Mouse (Mus musculus): ENCODE results near the gene Ier3.
A peak's percentile ranks its signal among the peaks of the same experiment; 100 is the strongest.

DNA sequence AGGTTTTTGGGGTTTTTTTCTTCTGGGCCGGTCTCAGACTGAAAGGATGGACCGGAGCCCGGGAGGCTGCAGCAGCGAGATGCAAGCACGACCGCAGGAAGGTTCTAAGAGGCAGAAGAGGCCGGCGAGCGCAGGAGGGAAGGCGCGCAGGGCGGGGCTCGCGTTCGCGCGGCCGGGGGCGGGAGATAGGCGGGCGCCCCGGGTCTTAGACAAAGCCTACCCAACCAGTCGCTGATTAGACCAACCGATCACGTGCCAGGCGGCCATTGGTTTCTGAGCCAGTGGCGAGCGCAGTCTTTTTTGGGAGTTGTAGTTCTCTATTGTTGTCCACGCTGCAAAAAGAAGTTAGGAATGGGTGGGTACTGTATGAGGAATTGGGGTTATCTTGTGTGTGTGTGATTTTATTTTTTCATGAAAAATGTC, 16.6 kb downstream of the Ier3 start, which contains the start of gene Tubb5:
- TF ChIP-seq POLR2A (IDR thresholded peaks at IDR 0.05; ENCODE audit: borderline replicate concordance, extremely low read depth, insufficient read depth, insufficient read length, poor library complexity, severe bottlenecking), result peak; percentile 94
- no peak for TF ChIP-seq CTCF (IDR thresholded peaks at IDR 0.05; ENCODE audit: borderline replicate concordance, extremely low read depth, insufficient read depth, insufficient read length)
